ENCODE assay signal across 11 mouse cellular contexts in genomic region chr4:70499285-70499684, GRCm38 (mm10). TPM values are rescaled to one million over a fixed set of nuclear protein-coding genes. Genes with fewer than 3 reads are reported as not detected.
A peak's percentile ranks its signal among the peaks of the same experiment; 100 is the strongest.
DNase-seq lines count a peak whose midpoint lies in the region; ATAC-seq and TF ChIP-seq lines count a peak whose summit lies in the region.
"Had no signal": no experiment of that assay in that cellular context is flagged by ENCODE, and none has a peak within 500 bp of the region (broad histone marks: within the 10 kb centered on the region; RNA-seq: fewer than 3 reads in every experiment).

No protein-coding gene starts in this region.

- peak; percentile 51 for ATAC-seq in forebrain, postnatal 0 days
- no peak for ATAC-seq in forebrain, embryonic 12.5 days (ENCODE audit: low FRiP score)
- ATAC-seq in kidney, embryonic 16.5 days (ENCODE audit: low FRiP score, low TSS enrichment), result no peak

- no peak overlapping the region for H3K4me3 ChIP-seq in forebrain, postnatal 0 days (ENCODE audit: low read depth, low read length)
- no peak overlapping the region for H3K4me3 ChIP-seq in forebrain, embryonic 12.5 days (replicated peaks)
- H3K4me3 ChIP-seq in kidney, embryonic 16.5 days (ENCODE audit: low read length), result no peak overlapping the region
- H3K4me3 ChIP-seq: megakaryocyte, embryonic 14.5 days had no signal

- WGBS in forebrain, postnatal 0 days, result 44% methylated on average over 3 of the region's 3 CpGs
- WGBS in forebrain, embryonic 12.5 days, result 87% methylated on average over 3 of the region's 3 CpGs
- 92% methylated on average over 3 of the region's 3 CpGs for WGBS in kidney, embryonic 16.5 days

- no peak for TF ChIP-seq CTCF in forebrain, postnatal 0 days (IDR thresholded peaks at IDR 0.05; ENCODE audit: low read depth)

- no peaks in the 10 kb centered on the region for H3K9me3 ChIP-seq in forebrain, postnatal 0 days (ENCODE audit: low read length)
- H3K9me3 ChIP-seq in forebrain, embryonic 12.5 days, result no peaks in the 10 kb centered on the region
- no peaks in the 10 kb centered on the region for H3K9me3 ChIP-seq in kidney, embryonic 16.5 days (ENCODE audit: low read length)
- H3K9me3 ChIP-seq: megakaryocyte, embryonic 14.5 days had no signal

- H3K9ac ChIP-seq in forebrain, postnatal 0 days, result no peak overlapping the region
- H3K9ac ChIP-seq in forebrain, embryonic 12.5 days, result no peak overlapping the region
- no peak overlapping the region for H3K9ac ChIP-seq in kidney, embryonic 16.5 days (replicated peaks; ENCODE audit: low read length)
- H3K9ac ChIP-seq: liver, embryonic 14.5 days had no signal

- no peaks in the 10 kb centered on the region for H3K27me3 ChIP-seq in forebrain, postnatal 0 days (ENCODE audit: insufficient read depth, low read length)
- H3K27me3 ChIP-seq in forebrain, embryonic 12.5 days, result no peaks in the 10 kb centered on the region
- no peaks in the 10 kb centered on the region for H3K27me3 ChIP-seq in kidney, embryonic 16.5 days (ENCODE audit: insufficient read depth, low read length)
- H3K27me3 ChIP-seq: megakaryocyte, embryonic 14.5 days had no signal

- intact Hi-C loops in left cerebral cortex, postnatal 25 days (cut with DNase I), result no loop called here

- H3K27ac ChIP-seq in forebrain, postnatal 0 days (ENCODE audit: low read depth, low read length), result peak overlapping the region; percentile 29; the same call in 1 of the 2 replicates
- H3K27ac ChIP-seq in forebrain, embryonic 12.5 days, result no peak overlapping the region
- no peak overlapping the region for H3K27ac ChIP-seq in kidney, embryonic 16.5 days (ENCODE audit: low read length)
- H3K27ac ChIP-seq: liver, embryonic 14.5 days had no signal

- DNase-seq in forebrain, postnatal 0 days, result peak; percentile 45
- DNase-seq in brain, adult 2 months (ENCODE audit: low read depth, low spot score), result peak; percentile 83
- DNase-seq in frontal cortex, adult 2 months (ENCODE audit: extremely low spot score in 1 of 2, low spot score in 1 of 2), result peak; percentile 44 to 54
- DNase-seq in left cerebral cortex, postnatal 25 days (ENCODE audit: low spot score in 2 of 2), result peak; percentile 54 to 64
- DNase-seq in heart, adult 8-10 months (ENCODE audit: low spot score), result no peak
- no peak for DNase-seq in retina, postnatal 1 day

- H3K4me1 ChIP-seq in forebrain, postnatal 0 days (ENCODE audit: insufficient read depth), result no peaks in the 10 kb centered on the region; the same call in 1 of the 2 replicates
- H3K4me1 ChIP-seq in forebrain, embryonic 12.5 days, result no peaks in the 10 kb centered on the region
- 0 out of 2 replicates have a peak, but pooled peaks cover 6% of the 10 kb centered on the region for H3K4me1 ChIP-seq in kidney, embryonic 16.5 days (ENCODE audit: insufficient read depth, low read length)
- H3K4me1 ChIP-seq: megakaryocyte, embryonic 14.5 days had no signal

- H3K4me2 ChIP-seq in forebrain, postnatal 0 days (ENCODE audit: low read depth), result no peak overlapping the region
- no peak overlapping the region for H3K4me2 ChIP-seq in forebrain, embryonic 12.5 days
- no peak overlapping the region for H3K4me2 ChIP-seq in kidney, embryonic 16.5 days (replicated peaks; ENCODE audit: low read depth, low read length)
- H3K4me2 ChIP-seq: heart, embryonic 11.5 days had no signal

- H3K36me3 ChIP-seq in forebrain, postnatal 0 days (ENCODE audit: insufficient read depth), result no peaks in the 10 kb centered on the region
- no peaks in the 10 kb centered on the region for H3K36me3 ChIP-seq in forebrain, embryonic 12.5 days (replicated peaks)
- no peaks in the 10 kb centered on the region for H3K36me3 ChIP-seq in kidney, embryonic 16.5 days (ENCODE audit: insufficient read depth, low read length)

RNA-seq across cellular contexts. Expression of gene Megf9, which starts 35.5 kb away (rescaled TPM):
- total RNA-seq in forebrain, postnatal 0 days (2014; rRNA removed), result 60.3 and 64.9 TPM in 2 replicates
- 28.8 and 35.4 TPM in 2 replicates for polyA plus RNA-seq in forebrain, postnatal 0 days (2015; fragmentation: Nextera tagmentation; extraction: Ambion mirVana)
- 33.2 and 33.6 TPM in 2 replicates for polyA plus RNA-seq in forebrain, embryonic 12.5 days (2016; fragmentation: Nextera tagmentation; extraction: Ambion mirVana)
- polyA plus RNA-seq in frontal cortex, adult 2 months (2012; rRNA removed), result 32.6 and 35.7 TPM in 2 replicates
- 100 to 1,000 TPM in 1 of 2 experiments, 10 to 100 TPM in 1; 97.8 to 101 TPM for total RNA-seq in left cerebral cortex, postnatal 25 days (2021)
- 11.9 and 13.7 TPM in 2 replicates for polyA plus RNA-seq in kidney, embryonic 16.5 days (2015; fragmentation: Nextera tagmentation; extraction: Ambion mirVana)
- total RNA-seq in heart, adult 8-10 months (2022), result 10 to 100 TPM in 3 of 4 experiments, 1 to 10 TPM in 1; 8.7 to 13.5 (median 12.8) TPM

Comparison
In these comparisons a context has a peak if more than half of its experiments do, and no peak if none do; other contexts are left out.
1. DNase-seq: peak in forebrain, postnatal 0 days (single experiment), brain, adult 2 months (single experiment), frontal cortex, adult 2 months (2 of 2) and left cerebral cortex, postnatal 25 days (2 of 2); none in heart, adult 8-10 months (single experiment) and retina, postnatal 1 day (single experiment).